Mouse (Mus musculus) adrenal gland, adult 10 weeks (tissue): Measurements from ENCODE around the gene Gm17079. TPM values are rescaled to one million over a fixed set of nuclear protein-coding genes. Genes with fewer than 3 reads are reported as not detected.

Source experiments
- polyA plus RNA-seq: library from polyadenylated mRNA; stranded (reverse); fragments of 350-450 nt; fragmentation: Illumina TruSeq; extraction: RNeasy Lipid Tissue Mini Kit (QIAGEN cat#74804); gene quantifications from one replicate; pipeline ENCODE4 v1.2.3, GENCODE M21; 2014; ENCODE audit warnings: low read depth, low replicate concordance

Gm17079 gene
- not detected for polyA plus RNA-seq

DNA sequence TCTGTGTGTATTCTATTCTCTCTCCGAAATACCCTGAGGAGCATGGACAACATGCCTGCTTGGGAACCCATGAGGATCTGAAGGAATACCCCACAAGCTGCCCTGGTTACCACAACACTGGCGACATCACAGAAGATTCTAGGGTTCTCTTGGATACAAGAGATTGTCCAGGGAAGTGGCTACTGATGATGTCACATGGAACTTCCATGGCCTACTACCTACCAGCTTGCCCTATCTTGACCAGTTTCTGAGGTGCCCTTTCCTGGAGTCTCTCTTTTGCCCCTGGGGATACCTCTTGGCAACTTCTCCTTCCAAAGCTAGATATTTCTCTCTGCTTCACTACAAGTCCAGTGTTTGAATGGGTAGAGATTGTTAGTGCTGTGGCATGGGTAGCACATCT lies at the start of gene Gm17079:
Gene Gm17079, minus strand, starts transcription at position 101 of the 400 bp plus-strand sequence.

DNA sequence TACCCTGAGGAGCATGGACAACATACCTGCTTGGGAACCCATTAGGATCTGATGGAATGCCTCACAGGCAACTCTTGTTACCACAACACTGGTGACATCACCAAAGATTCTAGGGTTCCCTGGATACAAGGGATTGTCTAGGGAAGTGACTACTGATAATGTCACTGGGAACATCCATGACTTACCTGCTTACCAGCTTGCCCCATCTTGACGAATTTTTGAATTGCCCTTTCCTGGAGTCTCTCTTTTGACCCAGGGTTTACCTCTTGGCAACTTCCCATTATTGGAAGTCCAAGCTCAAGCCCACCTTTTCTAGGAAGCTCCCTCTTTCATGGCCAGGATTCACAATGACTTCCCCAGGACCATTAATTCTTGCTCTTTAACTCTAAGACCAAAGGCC lies 21.8 kb upstream of the Gm17079 start, which contains the start of gene Gm5800:
Gene Gm5800, minus strand, starts transcription at position 101 of the 400 bp plus-strand sequence.

Other genes starting within 250 kb of the Gm17079 start
- gene Vmn2r89, start 243.6 kb downstream of the Gm17079 start, polyA plus RNA-seq: not detected
- not detected for gene Gm5622, start 142.7 kb downstream of the Gm17079 start, polyA plus RNA-seq
- gene Gm17175, start 121.4 kb downstream of the Gm17079 start, polyA plus RNA-seq: not detected
- gene Gm17174, start 103.3 kb downstream of the Gm17079 start, polyA plus RNA-seq: not detected
- gene Gm17078, start 84.2 kb downstream of the Gm17079 start, polyA plus RNA-seq: not detected
- not detected for gene Gm4181, start 59.8 kb downstream of the Gm17079 start, polyA plus RNA-seq
- not detected for gene Gm5800, start 21.7 kb upstream of the Gm17079 start, polyA plus RNA-seq
- gene Ang4, start 78.1 kb upstream of the Gm17079 start, polyA plus RNA-seq: not detected
- not detected for gene AY358078, start 104.6 kb upstream of the Gm17079 start, polyA plus RNA-seq
- gene Ear6, start 158.2 kb upstream of the Gm17079 start, polyA plus RNA-seq: not detected
- gene Mettl17, start 189.4 kb upstream of the Gm17079 start, polyA plus RNA-seq: 4.0 TPM
- gene Slc39a2, start 197.4 kb upstream of the Gm17079 start, polyA plus RNA-seq: 0.29 TPM
- 697 TPM for gene Ndrg2, start 218.7 kb upstream of the Gm17079 start, polyA plus RNA-seq
- gene Tppp2, start 223.0 kb upstream of the Gm17079 start, polyA plus RNA-seq: not detected
- gene Rnase13, start 227.3 kb upstream of the Gm17079 start, polyA plus RNA-seq: not detected